Mouse (Mus musculus) hindbrain, embryonic 15.5 days (tissue): ENCODE measurements at regions not wholly inside any gene's neighbourhood (a gene's known extent, or its start where the extent isn't known, plus 50 kb on each side); places are given as distances from the start of the nearest gene placed in this dataset.
"Not testable (repeated sequence)": the region's sequence is repeated elsewhere in the genome, so short reads cannot be mapped to it uniquely, and the experiment has no call there.

Experiments
- ATAC-seq: fragments of 200-750 bp; cut with Nextera tagmentation; 2 replicates; pipeline ENCODE4 v1.8.0; 2017; ENCODE audit warnings: low read depth, moderate number of reproducible peaks, moderate TSS enrichment; ENCODE audit not compliant: low FRiP score
- H3K27ac ChIP-seq: fragments of 300-500 bp; sonication (generic); replicated peaks from 2 replicates; pipeline ENCODE4 v1.5.1; 2015; ENCODE audit warnings: mild to moderate bottlenecking, inconsistent platforms
- H3K27me3 ChIP-seq: fragments of 300-500 bp; sonication (generic); 2 replicates; pipeline ENCODE4 v1.6.1; 2015; ENCODE audit warnings: control low read depth, inconsistent platforms
- H3K36me3 ChIP-seq: fragments of 300-500 bp; sonication (generic); 2 replicates; pipeline ENCODE4 v1.6.1; 2015; ENCODE audit warnings: control low read depth, inconsistent platforms
- H3K4me1 ChIP-seq: fragments of 300-500 bp; sonication (generic); replicated peaks from 2 replicates; pipeline ENCODE4 v1.6.1; 2015; ENCODE audit warnings: control low read depth, inconsistent platforms
- H3K4me2 ChIP-seq: fragments of 300-500 bp; sonication (generic); 2 replicates; pipeline ENCODE4 v1.6.1; 2015; ENCODE audit warnings: moderate library complexity, mild to moderate bottlenecking, inconsistent platforms
- H3K4me3 ChIP-seq: fragments of 300-500 bp; sonication (generic); 2 replicates; pipeline ENCODE4 v1.5.1; 2015; ENCODE audit warnings: mild to moderate bottlenecking, inconsistent platforms
- H3K9ac ChIP-seq: fragments of 300-500 bp; sonication (generic); 2 replicates; pipeline ENCODE4 v1.6.1; 2015; ENCODE audit warnings: inconsistent platforms
- H3K9me3 ChIP-seq: fragments of 300-500 bp; sonication (generic); 2 replicates; pipeline ENCODE4 v1.6.1; 2016; ENCODE audit warnings: control low read depth, inconsistent platforms
- WGBS: fragments of 180-500 bp; shearing (Covaris S2); methylation state at CpG from one replicate; pipeline ENCODE4 v1.1.7; 2015; 5-methylcytosine and 5-hydroxymethylcytosine counted together

GRCm38 (mm10) chr13:3216070-3216469 lies 321.8 kb upstream of the Gdi2 start:
- H3K4me1 ChIP-seq, H3K4me3 ChIP-seq, H3K4me2 ChIP-seq, ATAC-seq, H3K9me3 ChIP-seq, H3K27ac ChIP-seq, H3K36me3 ChIP-seq, H3K27me3 ChIP-seq, H3K9ac ChIP-seq: not testable (repeated sequence)
- WGBS, result 46% methylated on average over 3 of the region's 3 CpGs

- H3K4me3 ChIP-seq, result peak overlapping the region; percentile 31
- peak overlapping the region; percentile 55 for H3K4me2 ChIP-seq
- H3K36me3 ChIP-seq, H3K9me3 ChIP-seq, H3K4me1 ChIP-seq, H3K9ac ChIP-seq, H3K27ac ChIP-seq, H3K27me3 ChIP-seq: not testable (repeated sequence)
- 33% methylated on average over 10 of the region's 10 CpGs for WGBS
- peak; percentile 67; the same call in 1 of the 2 replicates for ATAC-seq
Observed at GRCm38 (mm10) chr13:3221005-3221621, 316.8 kb upstream of the Gdi2 start.

- peak; percentile 73; the same call in 1 of the 2 replicates for ATAC-seq
- H3K27ac ChIP-seq, result no peak overlapping the region
- no peaks in the 10 kb centered on the region for H3K9me3 ChIP-seq
- H3K4me3 ChIP-seq, result peak overlapping the region; percentile 31
- peak overlapping the region; percentile 55 for H3K4me2 ChIP-seq
- no peaks in the 10 kb centered on the region for H3K27me3 ChIP-seq
- H3K36me3 ChIP-seq, result no peaks in the 10 kb centered on the region
- H3K9ac ChIP-seq, result no peak overlapping the region
- 43% methylated on average over 16 of the region's 16 CpGs for WGBS
- no peaks in the 10 kb centered on the region for H3K4me1 ChIP-seq
Observed at GRCm38 (mm10) chr13:3221622-3222021, 316.2 kb upstream of the Gdi2 start.

- Histone ChIP-seq H3K4me1 (no peaks in the 10 kb centered on the region), H3K4me2 (no peak overlapping the region), H3K36me3 (no peaks in the 10 kb centered on the region), H3K9me3 (no peaks in the 10 kb centered on the region), H3K27ac (no peak overlapping the region), H3K9ac (no peak overlapping the region), H3K4me3 (no peak overlapping the region), H3K27me3 (no peaks in the 10 kb centered on the region)
- WGBS, result 89% methylated on average over 1 of the region's 1 CpGs
- no peak for ATAC-seq
Observed at GRCm38 (mm10) chr13:3258379-3258778, 279.5 kb upstream of the Gdi2 start.

- H3K9ac ChIP-seq, H3K27me3 ChIP-seq, ATAC-seq, H3K4me2 ChIP-seq, H3K4me1 ChIP-seq, H3K36me3 ChIP-seq, H3K4me3 ChIP-seq, H3K9me3 ChIP-seq, H3K27ac ChIP-seq: not testable (repeated sequence)
- 46% methylated on average over 1 of the region's 1 CpGs for WGBS
Observed at GRCm38 (mm10) chr13:3276130-3276529, 261.7 kb upstream of the Gdi2 start.
